ENCODE assay signal across 16 mouse cellular contexts in genomic region chr6:53938942-53939341, GRCm38 (mm10). TPM values are rescaled to one million over a fixed set of nuclear protein-coding genes. Genes with fewer than 3 reads are reported as not detected.
DNase-seq lines count a peak whose midpoint lies in the region; ATAC-seq lines count a peak whose summit lies in the region.
"Had no signal": no experiment of that assay in that cellular context is flagged by ENCODE, and none has a peak within 500 bp of the region (broad histone marks: within the 10 kb centered on the region; RNA-seq: fewer than 3 reads in every experiment).

No protein-coding gene starts in this region.

- H3K9me3 ChIP-seq in neural tube, embryonic 11.5 days (ENCODE audit: control insufficient read depth, low read length) = no peaks in the 10 kb centered on the region
- H3K9me3 ChIP-seq in hindbrain, embryonic 13.5 days = no peaks in the 10 kb centered on the region
- no peaks in the 10 kb centered on the region for H3K9me3 ChIP-seq in midbrain, embryonic 13.5 days
- H3K9me3 ChIP-seq: lung, embryonic 15.5 days had no signal

- 0 out of 2 replicates have a peak, but pooled peaks cover 2% of the 10 kb centered on the region for H3K4me1 ChIP-seq in neural tube, embryonic 11.5 days (ENCODE audit: control insufficient read depth, insufficient read depth, low read length)
- peaks cover 16% of the 10 kb centered on the region for H3K4me1 ChIP-seq in hindbrain, embryonic 13.5 days (replicated peaks)
- H3K4me1 ChIP-seq in midbrain, embryonic 13.5 days (replicated peaks) = peaks cover 15% of the 10 kb centered on the region

- no peaks in the 10 kb centered on the region for H3K27me3 ChIP-seq in neural tube, embryonic 11.5 days (ENCODE audit: control insufficient read depth, insufficient read depth, low read length)
- no peaks in the 10 kb centered on the region for H3K27me3 ChIP-seq in hindbrain, embryonic 13.5 days
- H3K27me3 ChIP-seq in midbrain, embryonic 13.5 days = peaks cover 20% of the 10 kb centered on the region
- H3K27me3 ChIP-seq: lung, embryonic 15.5 days had no signal

- H3K36me3 ChIP-seq in neural tube, embryonic 11.5 days (ENCODE audit: control insufficient read depth, insufficient read depth, low read length) = no peaks in the 10 kb centered on the region
- H3K36me3 ChIP-seq in hindbrain, embryonic 13.5 days = no peaks in the 10 kb centered on the region
- no peaks in the 10 kb centered on the region for H3K36me3 ChIP-seq in midbrain, embryonic 13.5 days
- H3K36me3 ChIP-seq: lung, embryonic 15.5 days had no signal

- no peak overlapping the region for H3K4me2 ChIP-seq in neural tube, embryonic 11.5 days (ENCODE audit: low read depth)
- no peak overlapping the region for H3K4me2 ChIP-seq in hindbrain, embryonic 13.5 days
- H3K4me2 ChIP-seq in midbrain, embryonic 13.5 days (replicated peaks) = no peak overlapping the region
- H3K4me2 ChIP-seq: liver, embryonic 11.5 days; lung, embryonic 15.5 days had no signal

- 19% methylated on average over 3 of the region's 3 CpGs for WGBS in neural tube, embryonic 11.5 days
- 18% methylated on average over 3 of the region's 3 CpGs for WGBS in hindbrain, embryonic 13.5 days
- 7% methylated on average over 3 of the region's 3 CpGs for WGBS in midbrain, embryonic 13.5 days

- H3K4me3 ChIP-seq in neural tube, embryonic 11.5 days (ENCODE audit: low read depth, low read length) = no peak overlapping the region
- H3K4me3 ChIP-seq in hindbrain, embryonic 13.5 days = no peak overlapping the region
- no peak overlapping the region for H3K4me3 ChIP-seq in midbrain, embryonic 13.5 days (replicated peaks)
- H3K4me3 ChIP-seq: lung, embryonic 15.5 days had no signal

- no peak for ATAC-seq in neural tube, embryonic 11.5 days (ENCODE audit: insufficient read depth, low FRiP score, low TSS enrichment)
- ATAC-seq in hindbrain, embryonic 13.5 days (ENCODE audit: low FRiP score) = peak; percentile 83
- peak; percentile 68 for ATAC-seq in midbrain, embryonic 13.5 days
- ATAC-seq: CD4-positive, CD25-positive, alpha-beta regulatory T cell, adult 4 months had no signal

- no peak overlapping the region for H3K9ac ChIP-seq in neural tube, embryonic 11.5 days (ENCODE audit: low read length)
- no peak overlapping the region for H3K9ac ChIP-seq in hindbrain, embryonic 13.5 days
- no peak overlapping the region for H3K9ac ChIP-seq in midbrain, embryonic 13.5 days (replicated peaks)
- H3K9ac ChIP-seq: lung, embryonic 15.5 days had no signal

- no peak overlapping the region for H3K27ac ChIP-seq in neural tube, embryonic 11.5 days (ENCODE audit: low read depth, low read length)
- H3K27ac ChIP-seq in hindbrain, embryonic 13.5 days = peak overlapping the region; percentile 69
- H3K27ac ChIP-seq in midbrain, embryonic 13.5 days = no peak overlapping the region
- H3K27ac ChIP-seq: lung, embryonic 15.5 days had no signal

- peak; percentile 17 for DNase-seq in neural tube, embryonic 11.5 days (ENCODE audit: low spot score)
- DNase-seq in neural tube, embryonic 10.5 days (ENCODE audit: extremely low spot score, low spot score) = no peak
- no peak for DNase-seq in lung, postnatal 10 days
- DNase-seq in spleen, adult 18-20 months = no peak
- DNase-seq in thymus, postnatal 36 days = no peak
- DNase-seq: adrenal gland, postnatal 14 days; cerebellum, adult 9-11 months; gastrocnemius, postnatal 10 days; right cerebral cortex, postnatal 14 days had no signal

RNA-seq across cellular contexts. Expression of gene Cpvl, which starts 39.5 kb away (rescaled TPM):
- not detected in 2 replicates for polyA plus RNA-seq in neural tube, embryonic 11.5 days (2014; fragmentation: Nextera tagmentation; extraction: Ambion mirVana)
- 0.13 TPM in 1 of 2 replicates, not detected in the other for polyA plus RNA-seq in hindbrain, embryonic 13.5 days (2015; fragmentation: Nextera tagmentation; extraction: Ambion mirVana)
- polyA plus RNA-seq in midbrain, embryonic 13.5 days (2015; fragmentation: Nextera tagmentation; extraction: Ambion mirVana) = 0.13 TPM in 1 of 2 replicates, not detected in the other
- polyA plus RNA-seq: CD4-positive, CD25-positive, alpha-beta regulatory T cell, adult 4 months; heart, postnatal 0 days; intestine, embryonic 14.5 days; liver, embryonic 11.5 days had no signal
